Mouse (Mus musculus) bone marrow macrophage, adult 2 months (primary cell): Measurements from ENCODE around the gene Col5a3.

ENCODE experiments used
- CTCF ChIP-seq: IDR thresholded peaks from 2 replicates; pipeline ENCODE4 v1.5.1; 2012; ENCODE audit warnings: low read depth, mild to moderate bottlenecking, low read length, moderate library complexity
- POLR2A ChIP-seq: IDR thresholded peaks from 2 replicates; pipeline ENCODE4 v1.6.1; 2012; ENCODE audit warnings: mild to moderate bottlenecking, low read depth, low read length, borderline replicate concordance

GRCm38 (mm10) chr9:20727601-20728113 is 87.2 kb downstream of the Col5a3 start:
- TF ChIP-seq CTCF (no peak), POLR2A (no peak)
